Mouse (Mus musculus) liver, embryonic 14.5 days (tissue): ENCODE measurements at regions not wholly inside any gene's neighbourhood (a gene's known extent, or its start where the extent isn't known, plus 50 kb on each side); places are given as distances from the start of the nearest gene placed in this dataset.

Experiments
- CTCF ChIP-seq: IDR thresholded peaks from 2 replicates; pipeline ENCODE4 v1.5.1; 2016; ENCODE audit warnings: antibody characterized with exemption, low read depth, control low read depth
- EP300 ChIP-seq: IDR thresholded peaks from 2 replicates; pipeline ENCODE4 v1.6.1; 2016; ENCODE audit warnings: antibody characterized with exemption, low read depth

GRCm38 (mm10) chr6:66401468-66401867, 133.7 kb upstream of the Mad2l1 start:
- no peak for TF ChIP-seq EP300
- TF ChIP-seq CTCF: no peak
